Mouse (Mus musculus): ENCODE results near the gene Maml3.

The Maml3 gene

DNA sequence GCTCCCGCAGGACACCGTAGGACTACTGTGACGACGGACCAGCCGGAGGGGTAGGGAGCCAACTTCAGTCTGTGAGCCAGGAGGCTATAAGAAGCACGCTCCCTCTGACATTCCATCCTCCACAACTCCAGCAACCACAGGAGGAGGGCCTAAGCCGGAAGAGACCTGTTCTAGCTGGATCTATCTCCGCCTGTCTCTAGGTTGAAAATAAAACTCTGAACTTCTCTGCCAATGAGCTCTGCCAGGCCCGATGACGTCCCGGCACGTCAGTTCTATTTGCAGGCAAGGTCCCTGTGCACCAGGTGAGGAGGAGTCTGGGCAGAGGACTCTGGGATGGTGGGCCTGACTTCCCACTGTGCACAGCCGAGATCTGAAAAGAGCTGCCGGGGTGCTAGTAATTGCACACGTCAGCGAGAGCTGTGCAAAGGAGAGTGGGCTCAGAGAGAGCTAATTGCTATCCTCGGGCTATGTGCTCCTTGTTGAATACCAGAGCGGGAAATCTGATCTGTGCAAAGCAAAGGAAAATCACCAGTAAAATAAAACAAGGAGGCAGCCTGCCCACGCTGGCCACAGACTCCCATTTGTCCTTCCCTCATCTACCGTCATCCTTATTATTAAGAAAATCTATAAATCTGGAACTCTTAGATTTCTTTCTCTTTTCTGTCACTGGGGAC lies 58.7 kb downstream of the Maml3 start:
- DNase-seq (ENCODE audit: low read depth, low spot score) = peak; percentile 74

DNA sequence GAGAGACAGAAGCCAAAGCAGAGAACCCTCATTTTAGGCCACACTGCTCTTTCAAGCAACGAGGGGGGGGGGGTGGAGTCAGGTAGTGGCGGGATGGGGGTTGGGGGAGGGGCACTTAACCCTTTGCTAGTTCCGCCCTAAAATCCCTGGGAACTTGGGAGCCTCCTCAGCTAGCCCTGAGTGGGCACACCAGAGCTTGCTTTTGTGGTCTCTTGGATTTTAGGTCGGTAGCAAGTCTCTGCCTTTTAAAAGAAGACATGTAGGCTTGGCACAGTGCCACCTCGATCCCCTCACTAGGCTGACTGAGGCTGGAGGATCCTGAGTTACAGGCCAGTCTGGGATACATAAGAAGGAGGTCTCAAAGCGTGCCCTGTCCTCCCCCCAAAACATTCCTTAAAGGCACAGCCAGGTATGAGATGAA lies 59.6 kb downstream of the Maml3 start:
- DNase-seq (ENCODE audit: low read depth, low spot score) = no peak

DNA sequence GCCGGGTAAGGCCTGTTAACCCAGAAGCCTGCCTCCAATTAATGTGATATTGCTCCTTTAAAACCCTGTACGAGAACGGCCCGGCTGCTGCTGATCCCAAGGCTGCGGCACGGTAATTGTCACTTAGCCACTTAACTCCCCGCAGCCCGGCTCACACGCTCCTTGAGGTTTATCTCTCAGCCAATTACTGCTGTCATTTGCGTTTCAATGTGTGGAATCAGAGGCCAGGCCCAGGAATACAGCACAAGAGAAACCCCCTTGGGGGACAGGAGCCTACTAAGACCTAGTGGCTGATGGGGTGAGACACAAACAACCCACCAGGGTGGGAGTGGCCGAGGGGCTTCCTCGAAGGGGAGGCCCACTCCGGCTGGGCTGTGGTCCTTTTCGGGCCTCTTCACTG lies 60.2 kb downstream of the Maml3 start:
- DNase-seq (ENCODE audit: low read depth, low spot score) = no peak

DNA sequence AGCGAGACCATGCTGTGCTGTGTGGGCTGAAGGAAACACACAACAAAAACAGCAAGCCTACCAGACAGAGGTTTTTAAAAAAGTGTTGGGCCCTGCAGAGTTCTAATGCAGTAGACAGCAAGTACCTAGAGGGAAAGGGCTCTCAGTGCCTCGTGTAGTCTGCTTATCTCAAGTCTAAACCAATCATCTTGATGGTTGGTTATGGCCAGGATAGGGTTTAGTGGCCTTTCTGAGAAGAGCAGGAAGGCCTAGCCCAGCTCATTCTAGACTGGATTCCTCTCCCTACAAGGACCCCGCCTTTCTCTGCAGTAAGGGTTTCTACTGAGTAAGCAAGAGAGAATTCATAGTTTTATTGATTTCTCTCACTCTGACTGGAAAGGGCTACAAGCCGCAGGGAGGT lies 61.0 kb downstream of the Maml3 start:
- no peak for DNase-seq (ENCODE audit: low read depth, low spot score)

DNA sequence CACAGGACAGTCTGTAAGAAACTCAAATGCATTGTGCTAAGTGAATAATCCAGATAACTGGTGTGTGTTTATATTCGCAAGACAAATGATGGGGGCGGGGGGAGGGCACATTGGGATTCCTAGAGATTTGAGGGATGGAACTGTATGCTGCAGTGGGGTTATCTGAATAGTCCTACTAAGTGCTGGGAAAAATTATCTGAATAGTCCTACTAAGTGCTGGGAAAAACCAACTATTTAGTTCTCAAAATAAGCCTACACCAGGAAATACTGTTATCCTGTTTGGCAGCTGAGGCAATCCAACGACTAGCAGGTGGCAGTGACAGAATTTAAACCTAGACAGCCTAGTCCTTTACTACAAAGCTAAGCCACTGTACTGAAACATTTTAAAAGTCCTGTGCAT lies 62.2 kb downstream of the Maml3 start:
- no peak for DNase-seq (ENCODE audit: low read depth, low spot score)

DNA sequence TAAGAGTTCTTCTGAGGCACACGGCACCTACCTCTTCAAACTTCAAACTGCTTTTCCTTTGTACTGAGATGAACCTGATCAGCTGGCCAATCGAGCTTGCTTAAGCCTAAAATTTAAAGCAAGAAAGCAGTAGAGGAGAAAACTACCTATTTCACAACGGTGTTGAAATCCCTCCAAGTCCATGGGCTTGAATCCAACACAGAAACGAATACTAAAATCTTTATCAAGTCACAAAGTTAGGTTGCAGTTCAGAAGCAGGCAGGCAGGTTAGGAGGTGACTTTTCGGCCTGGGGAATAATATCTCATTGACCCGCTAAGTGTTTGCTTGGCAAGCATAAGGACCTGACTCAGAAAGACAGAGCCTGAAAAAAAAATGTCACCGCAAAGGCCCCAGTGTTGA lies 64.9 kb downstream of the Maml3 start:
- no peak for DNase-seq (ENCODE audit: low read depth, low spot score)

DNA sequence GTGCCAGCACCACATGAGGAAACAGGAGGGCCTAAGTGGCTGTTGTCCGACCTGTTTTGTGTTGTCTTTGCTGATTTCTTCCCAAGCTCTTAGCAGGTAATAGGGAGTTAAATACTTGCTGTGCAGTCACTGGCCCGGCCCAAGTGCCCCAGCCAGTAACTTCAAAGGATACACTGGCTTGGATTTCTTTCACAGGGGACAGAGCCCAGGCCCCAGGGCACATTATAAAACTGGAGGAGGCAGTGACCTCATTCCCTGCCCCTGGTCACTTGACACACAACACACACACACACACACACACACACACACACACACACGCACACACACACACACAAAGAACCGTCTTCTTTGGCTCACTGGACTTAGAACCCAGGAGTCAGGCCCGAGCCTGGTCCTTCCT lies 67.6 kb downstream of the Maml3 start:
- no peak for DNase-seq (ENCODE audit: low read depth, low spot score)

DNA sequence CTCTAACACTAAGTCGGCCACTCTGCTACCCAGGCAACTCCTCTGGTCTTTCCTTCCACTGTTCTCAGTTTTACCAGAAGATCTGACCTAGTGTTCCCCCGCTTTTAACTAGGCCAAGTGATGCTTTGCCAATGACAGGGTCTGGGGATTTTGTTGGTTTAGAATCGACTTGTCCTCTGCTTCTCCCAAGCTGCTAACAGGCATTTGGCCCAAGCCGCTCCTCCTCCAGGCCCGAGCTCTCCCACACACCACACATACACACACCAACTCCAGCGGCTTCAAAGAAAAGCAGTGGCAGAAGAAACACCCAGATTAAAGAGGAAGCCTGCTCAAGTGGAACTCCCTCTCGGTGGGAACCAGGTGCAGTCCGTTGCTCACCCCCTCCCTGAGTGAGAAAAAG lies 69.5 kb downstream of the Maml3 start:
- no peak for DNase-seq (ENCODE audit: low read depth, low spot score)

DNA sequence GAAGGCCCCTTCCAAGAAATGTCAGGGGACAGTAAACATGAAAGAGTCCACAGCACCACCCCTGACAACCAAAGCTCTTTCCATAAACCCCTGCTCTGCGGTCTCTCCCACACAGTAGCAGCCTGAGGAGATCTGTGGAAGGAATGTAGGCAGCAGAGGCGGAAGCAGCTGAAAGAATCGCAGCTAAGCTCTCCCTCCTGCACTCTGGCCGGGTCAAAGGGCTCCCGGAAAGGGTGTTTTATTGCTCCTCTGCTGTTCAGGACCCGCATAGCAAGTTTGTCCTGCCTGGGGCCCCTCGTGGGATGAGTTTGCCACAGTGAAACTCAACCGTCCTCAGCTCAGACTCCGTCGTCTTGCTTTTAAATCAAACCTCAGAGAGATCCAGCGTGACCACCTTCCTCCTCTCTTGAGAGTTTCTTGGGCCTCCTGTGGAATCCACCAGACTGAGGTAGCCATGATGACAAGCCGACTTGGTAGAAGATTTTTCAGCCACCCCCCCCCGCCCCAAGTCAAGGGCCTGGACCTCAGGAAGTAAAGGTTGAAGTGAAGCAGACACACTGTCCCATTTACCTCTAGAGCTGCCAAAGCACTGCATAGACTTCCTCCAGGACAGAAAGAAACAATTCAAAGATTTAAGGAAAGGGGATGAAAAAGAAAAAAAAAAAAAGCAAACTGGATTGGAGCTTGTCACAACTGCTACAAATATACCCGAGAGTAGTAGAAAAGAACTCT lies 70.9 kb downstream of the Maml3 start:
- no peak for DNase-seq (ENCODE audit: low read depth, low spot score)

DNA sequence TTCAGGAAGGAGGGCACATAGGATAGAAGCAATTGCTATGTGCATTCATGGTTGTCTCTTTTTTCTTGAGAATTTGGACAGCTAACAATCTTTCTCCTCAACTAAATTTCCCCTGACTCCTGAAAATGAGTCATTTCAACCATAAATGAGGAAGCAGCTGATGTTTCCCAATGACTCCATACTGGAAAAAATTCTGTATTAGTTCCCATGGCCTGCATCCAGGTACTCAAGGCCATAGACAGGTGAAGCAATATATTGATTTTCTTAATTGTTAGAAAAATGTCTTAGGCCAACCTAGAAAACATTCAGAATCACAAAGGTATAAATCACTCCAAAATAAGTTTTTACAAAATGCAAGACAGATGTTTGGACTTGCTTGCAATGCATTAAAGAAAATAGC lies 73.5 kb downstream of the Maml3 start:
- DNase-seq (ENCODE audit: low read depth, low spot score) = no peak

DNA sequence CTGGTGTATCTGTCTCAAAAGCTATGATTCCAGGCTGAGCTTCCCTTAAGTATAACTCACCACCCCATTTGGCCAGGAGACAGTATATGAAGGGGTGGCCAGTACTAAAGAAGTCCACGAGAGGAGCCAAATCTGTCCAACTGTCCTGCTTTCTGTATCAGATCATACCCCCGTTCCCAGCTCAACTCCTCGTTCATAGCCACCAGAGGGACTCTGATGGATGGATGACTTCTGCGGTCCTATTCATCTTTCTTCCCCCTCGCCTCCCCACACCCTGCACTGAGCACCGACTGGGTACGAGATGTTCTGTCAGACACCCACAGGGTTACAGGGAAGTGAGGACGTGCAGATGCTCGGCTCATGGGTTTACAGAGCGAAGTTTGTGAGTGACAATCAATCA lies 74.8 kb downstream of the Maml3 start:
- no peak for DNase-seq (ENCODE audit: low read depth, low spot score)

DNA sequence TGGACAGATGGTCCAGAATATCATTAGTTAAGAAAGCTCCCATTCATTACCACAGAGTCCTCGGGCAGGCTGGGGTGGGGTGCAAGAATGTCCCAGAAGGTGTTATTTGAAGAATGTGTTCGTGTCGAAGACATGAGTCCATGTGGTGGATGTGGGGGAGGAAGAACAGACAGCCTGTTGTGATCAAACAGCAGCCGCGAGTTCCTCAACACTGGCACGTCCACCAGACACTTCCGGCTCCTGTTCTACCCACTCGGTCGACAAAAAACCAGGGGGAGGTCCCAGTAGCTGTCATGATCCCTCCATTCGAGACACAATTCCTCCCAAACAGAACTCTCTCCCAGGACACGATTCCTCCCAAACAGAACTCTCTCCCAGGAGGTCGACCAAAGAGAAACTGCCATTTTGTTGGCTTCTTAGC lies 75.2 kb downstream of the Maml3 start:
- DNase-seq (ENCODE audit: low read depth, low spot score) = no peak

DNA sequence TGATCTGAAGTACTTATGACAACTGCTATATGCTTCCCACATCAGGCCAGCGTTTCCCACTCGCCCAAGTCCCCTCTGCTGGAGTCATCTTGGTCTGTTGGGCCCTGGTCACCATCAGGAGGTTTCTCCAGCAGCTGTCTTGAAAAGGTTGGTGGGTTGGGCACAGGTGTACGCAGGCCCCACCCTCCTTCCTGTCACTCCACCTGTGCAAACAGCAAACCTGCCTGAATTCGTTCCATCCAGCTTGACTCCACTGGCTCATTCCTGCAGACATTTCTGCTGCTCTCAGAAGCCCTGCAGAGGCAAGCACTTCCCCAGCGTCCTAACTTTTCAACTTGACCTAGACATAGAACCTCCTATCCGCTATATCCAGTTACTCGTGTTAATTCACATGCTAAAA lies 76.9 kb downstream of the Maml3 start:
- no peak for DNase-seq (ENCODE audit: low read depth, low spot score)

DNA sequence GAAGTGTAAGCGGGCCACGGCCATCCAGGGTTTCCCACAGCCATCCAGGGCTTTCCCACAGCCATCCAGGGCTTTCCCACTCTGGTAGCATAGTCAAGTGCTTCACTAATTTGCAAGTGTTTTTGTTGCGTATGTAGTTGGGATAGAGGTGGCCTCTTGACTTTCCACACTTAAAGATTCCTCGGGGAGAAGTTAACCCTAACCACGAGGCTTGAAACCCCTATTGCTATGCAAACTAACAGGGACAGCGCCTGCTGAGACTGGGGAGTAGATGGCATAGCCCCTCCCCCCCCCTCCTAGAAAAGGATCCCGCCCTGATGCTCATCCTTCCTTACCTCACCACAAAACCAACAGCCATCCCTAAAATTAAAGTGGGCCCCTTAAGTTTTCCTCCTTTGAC lies 82.4 kb downstream of the Maml3 start:
- no peak for DNase-seq (ENCODE audit: low read depth, low spot score)

DNA sequence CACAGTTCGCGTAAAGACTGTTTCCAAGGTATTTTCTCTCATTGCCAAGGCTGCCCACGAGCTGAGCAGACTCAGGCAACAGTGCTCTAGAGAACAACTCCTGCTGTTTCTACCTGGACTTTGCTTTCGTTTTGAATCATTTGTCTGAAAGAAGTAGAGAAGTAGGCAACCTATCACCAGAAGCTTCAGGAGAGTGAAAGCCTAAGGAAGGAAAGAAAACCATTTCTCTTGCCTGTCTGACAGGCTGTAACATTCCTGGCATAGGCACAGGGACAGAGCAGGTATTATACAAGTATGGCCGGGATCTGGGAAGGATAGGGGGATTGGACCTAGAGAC lies 86.8 kb downstream of the Maml3 start:
- DNase-seq (ENCODE audit: low read depth, low spot score) = no peak

DNA sequence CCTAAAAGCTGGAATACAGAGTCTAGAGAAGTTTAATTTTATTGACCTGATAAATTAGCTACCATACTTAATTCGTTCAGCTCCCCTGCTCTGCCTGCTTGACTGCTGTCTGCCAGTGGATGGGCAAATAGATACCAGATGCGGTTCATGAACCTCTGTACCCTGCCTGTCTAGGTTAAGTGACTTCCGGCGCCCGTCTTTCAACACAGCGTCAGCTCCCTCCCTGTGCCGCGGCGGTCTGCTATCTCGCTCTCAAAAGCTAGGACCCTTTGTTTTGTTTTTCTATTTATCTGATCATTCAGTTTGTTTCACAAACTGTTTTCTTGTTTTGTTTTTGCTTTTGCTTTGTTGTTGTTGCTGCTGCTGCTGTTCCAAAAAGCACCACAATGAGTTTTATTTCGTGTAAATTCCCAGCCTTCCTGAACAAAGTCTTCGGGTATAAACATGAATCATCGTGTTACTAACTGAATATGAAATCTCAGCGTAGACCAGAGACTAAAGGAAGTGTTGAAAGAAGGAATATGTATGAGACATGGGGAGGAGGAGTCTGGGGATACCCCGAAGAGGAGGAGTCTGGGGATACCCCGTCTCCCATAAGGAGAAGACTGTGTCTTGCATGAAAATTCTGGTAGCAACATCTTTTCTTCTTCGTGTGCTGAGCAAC lies 87.3 kb downstream of the Maml3 start:
- DNase-seq (ENCODE audit: low read depth, low spot score) = no peak

DNA sequence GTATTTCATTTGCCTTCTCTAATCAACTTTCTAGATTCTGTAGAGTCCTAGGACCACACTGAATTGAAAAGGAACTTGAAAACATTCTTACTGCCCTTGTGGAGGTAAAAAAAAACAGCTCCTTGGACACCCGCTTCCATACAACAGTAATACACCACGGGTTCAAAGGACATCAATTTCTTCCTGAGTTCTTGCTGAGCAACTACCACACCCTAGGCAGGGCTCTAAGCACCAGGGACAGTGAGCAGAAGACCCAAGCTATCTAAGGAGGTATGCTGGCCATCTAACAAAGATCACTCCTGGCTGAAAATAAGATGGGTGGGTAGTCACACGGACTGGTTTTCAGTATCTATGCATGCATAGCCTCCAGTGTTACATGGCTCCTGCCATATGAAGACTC lies 88.7 kb downstream of the Maml3 start:
- DNase-seq (ENCODE audit: low read depth, low spot score) = no peak

DNA sequence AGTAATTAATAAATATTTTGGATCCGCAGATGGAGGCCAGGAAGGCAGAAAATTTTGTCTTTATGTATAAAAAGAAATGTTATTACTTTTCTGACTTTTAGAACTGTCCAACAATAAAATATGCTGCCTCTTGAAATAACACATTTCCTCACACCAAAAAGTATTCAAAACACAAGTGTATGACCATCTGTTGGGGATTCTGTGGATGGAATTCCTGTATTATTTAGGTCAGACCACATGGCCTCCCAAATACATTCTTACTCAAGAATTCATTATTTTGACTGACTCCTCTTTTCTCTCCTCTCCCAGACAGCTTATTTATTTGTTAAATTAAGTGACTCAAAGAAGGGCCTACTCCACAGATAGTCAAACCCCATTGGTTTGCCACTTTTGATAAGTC lies 89.3 kb downstream of the Maml3 start:
- no peak for DNase-seq (ENCODE audit: low read depth, low spot score)

DNA sequence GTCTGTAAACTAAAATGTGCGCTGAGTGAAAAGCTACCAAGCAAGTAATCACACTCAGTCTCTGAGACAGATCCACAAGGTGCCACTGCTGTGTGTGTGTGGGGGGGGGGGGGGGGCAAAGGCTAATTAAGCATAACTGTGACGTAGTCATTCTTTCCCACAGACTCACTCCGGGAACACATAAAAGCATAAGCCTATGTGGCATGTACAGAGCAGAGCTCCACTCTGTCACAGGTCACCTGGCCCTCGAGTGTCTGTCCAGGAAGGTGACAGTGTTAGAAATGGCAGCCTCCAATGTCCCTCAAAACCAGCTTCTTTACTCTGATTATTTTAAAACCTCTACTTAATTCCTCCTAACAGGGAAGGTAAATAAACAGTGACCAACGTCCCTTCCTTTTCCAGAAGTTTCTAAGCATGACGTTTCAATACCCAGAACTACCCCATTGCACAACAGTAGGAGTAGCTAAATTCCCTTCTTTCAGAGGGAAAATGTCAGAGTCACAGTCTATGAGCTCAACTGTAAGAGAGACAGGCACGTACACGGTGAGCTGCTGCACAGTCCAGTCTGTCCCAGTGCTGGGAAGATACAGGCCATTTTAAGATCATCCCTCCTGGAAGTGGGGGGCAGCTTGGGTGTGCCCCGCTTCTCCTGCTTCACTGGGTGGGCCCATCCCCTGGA lies 93.7 kb downstream of the Maml3 start:
- no peak for DNase-seq (ENCODE audit: low read depth, low spot score)

DNA sequence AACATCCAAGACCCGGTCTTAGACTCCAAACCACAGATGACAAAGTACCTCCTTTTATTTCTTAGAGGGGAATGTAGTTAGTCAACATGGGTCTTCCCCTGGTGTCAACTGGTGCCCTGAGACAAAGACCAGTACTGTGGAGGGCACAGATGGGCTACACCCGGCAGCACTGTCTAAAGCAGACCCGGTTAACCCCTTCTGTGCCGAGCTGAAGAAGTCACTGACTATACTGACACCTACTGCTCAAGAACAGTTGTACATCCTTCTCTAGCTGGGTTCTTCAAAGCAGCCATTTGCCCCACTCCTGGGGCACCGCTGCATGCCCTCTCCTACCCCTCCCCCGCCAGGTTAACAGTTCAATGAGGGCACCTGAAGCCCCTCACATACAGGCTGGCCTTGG lies 95.6 kb downstream of the Maml3 start:
- DNase-seq (ENCODE audit: low read depth, low spot score) = no peak

DNA sequence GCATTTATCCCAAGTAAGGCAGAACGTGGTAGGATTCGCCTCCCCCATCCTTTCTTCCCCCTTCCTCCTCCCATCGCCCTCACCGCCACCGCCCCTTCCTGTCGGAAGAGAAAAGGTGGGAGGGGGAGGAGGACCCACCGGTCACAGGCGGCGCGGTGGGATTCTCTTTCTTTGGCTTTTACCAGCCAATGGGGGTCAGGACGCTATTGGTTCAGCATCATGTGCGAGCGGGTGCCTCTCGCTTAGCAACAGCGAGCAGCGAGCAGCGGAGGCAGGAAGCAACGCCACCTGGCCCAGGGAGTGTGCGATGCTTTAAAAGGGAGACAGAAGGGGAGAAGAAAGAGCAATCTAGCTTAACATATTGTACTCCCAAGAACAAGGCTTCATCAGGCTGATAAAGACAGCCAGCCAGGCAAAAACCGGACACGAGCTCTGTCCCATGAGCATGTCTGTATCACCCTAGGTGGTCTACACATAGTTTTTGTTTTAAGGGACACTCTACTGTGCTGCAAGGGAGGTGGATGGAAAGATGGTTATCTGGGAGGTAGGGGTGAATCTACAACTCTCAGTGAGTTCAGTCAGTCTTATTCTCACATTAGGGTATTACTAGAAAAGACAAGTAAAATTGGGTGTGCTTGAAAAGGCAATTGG lies 97.1 kb downstream of the Maml3 start:
- DNase-seq (ENCODE audit: low read depth, low spot score) = peak; percentile 87

DNA sequence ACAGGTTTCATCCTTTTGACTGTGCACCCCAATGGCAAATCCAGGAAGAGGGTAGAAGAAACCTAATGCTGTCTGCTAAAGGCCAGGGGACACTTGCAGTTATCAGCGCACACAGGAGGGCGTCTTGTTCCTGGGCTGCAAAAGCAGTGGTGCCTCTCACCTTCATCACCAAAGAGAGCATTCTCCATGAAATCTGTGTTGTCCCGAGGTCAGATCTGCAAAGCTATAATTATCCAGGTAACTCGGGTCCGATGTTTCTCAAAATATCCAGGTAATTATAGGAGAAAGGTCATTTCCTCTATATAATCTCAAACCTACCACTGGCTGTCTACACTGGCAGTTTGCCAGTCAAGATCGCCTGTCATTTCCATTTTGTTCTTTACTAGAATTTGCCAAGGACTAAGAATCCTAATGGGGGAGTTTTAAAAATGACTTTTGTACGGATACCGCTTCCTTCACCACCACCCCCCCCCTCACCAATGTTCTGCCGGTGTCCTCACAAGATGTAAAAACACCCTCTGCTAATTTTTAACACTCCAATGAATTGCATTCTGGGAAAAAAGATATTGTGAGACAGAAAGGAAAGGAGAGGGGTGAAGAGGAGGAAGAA lies 98.0 kb downstream of the Maml3 start:
- DNase-seq (ENCODE audit: low read depth, low spot score) = no peak

Measured in brain, embryonic 18.5 days (tissue).